Mouse (Mus musculus): Measurements from ENCODE around the gene Mrpl16. TPM values are rescaled to one million over a fixed set of nuclear protein-coding genes. Genes with fewer than 3 reads are reported as not detected.

The Mrpl16 gene
- 1.8 and 4.0 TPM in 2 replicates for polyA plus RNA-seq (2012; rRNA removed)

- Histone ChIP-seq H3K27ac (ENCODE audit: insufficient read depth, low read depth, low read length) (peak within 1 kb of the TSS; percentile 18), H3K4me3 (ENCODE audit: low read depth, low read length) (peak within 1 kb of the TSS; percentile 67), H3K27me3 (ENCODE audit: control insufficient read depth, insufficient read depth, low read length) (no peaks in the 10 kb centered on the region), H3K36me3 (ENCODE audit: control insufficient read depth, insufficient read depth, low read length) (peaks cover 18% of the 10 kb centered on the region), H3K4me1 (ENCODE audit: control insufficient read depth, insufficient read depth, insufficient read length, low read length) (0 out of 2 replicates have a peak, but pooled peaks cover 1% of the 10 kb centered on the region)
- TF ChIP-seq CTCF (IDR thresholded peaks at IDR 0.05; ENCODE audit: extremely low read depth, insufficient read length, insufficient replicate concordance, low read depth, low read length) (no peak), POLR2A (IDR thresholded peaks at IDR 0.05; ENCODE audit: low read depth, low read length) (no peak)
- WGBS = under 1% methylated on average over 30 of the region's 30 CpGs
These were observed at the start of gene Mrpl16 for GRCm38 (mm10) chr19:11770205-11770892. Gene Mrpl16, plus strand, starts transcription at chr19:11770391.

- TF ChIP-seq POLR2A (IDR thresholded peaks at IDR 0.05; ENCODE audit: low read depth, low read length) (no peak), CTCF (IDR thresholded peaks at IDR 0.05; ENCODE audit: extremely low read depth, insufficient read length, insufficient replicate concordance, low read depth, low read length) (no peak)
- Histone ChIP-seq H3K4me1 (ENCODE audit: control insufficient read depth, insufficient read depth, insufficient read length, low read length) (no peaks in the 10 kb centered on the region), H3K27me3 (ENCODE audit: control insufficient read depth, insufficient read depth, low read length) (no peaks in the 10 kb centered on the region), H3K36me3 (ENCODE audit: control insufficient read depth, insufficient read depth, low read length) (no peaks in the 10 kb centered on the region), H3K4me3 (ENCODE audit: low read depth, low read length) (no peak overlapping the region), H3K27ac (ENCODE audit: insufficient read depth, low read depth, low read length) (no peak overlapping the region)
- WGBS = 37% methylated on average over 2 of the region's 2 CpGs
These were observed 46.3 kb upstream of the Mrpl16 start for GRCm38 (mm10) chr19:11723870-11724269.

DNA sequence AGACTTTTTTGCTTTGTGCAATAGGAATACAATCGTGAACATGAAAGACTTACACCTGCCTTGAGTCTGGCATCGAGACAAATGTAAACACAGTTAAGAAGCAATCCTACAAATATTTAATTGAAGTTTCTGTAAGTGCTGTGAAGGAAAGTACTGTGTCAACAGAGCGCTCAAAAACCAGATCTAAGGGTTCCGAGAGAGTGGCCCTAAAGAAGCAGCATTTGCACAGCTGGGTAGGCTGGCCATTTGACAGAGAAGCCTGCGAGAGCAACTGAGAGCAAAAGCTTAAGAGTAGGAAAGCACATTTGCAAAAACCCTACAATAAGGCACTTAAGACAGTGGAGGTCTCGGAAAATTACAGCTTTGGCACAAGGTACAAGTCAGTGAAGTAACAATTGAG, 45.9 kb upstream of the Mrpl16 start:
- Histone ChIP-seq H3K4me3 (ENCODE audit: low read depth, low read length) (no peak overlapping the region), H3K36me3 (ENCODE audit: control insufficient read depth, insufficient read depth, low read length) (no peaks in the 10 kb centered on the region), H3K27me3 (ENCODE audit: control insufficient read depth, insufficient read depth, low read length) (no peaks in the 10 kb centered on the region), H3K27ac (ENCODE audit: insufficient read depth, low read depth, low read length) (no peak overlapping the region), H3K4me1 (ENCODE audit: control insufficient read depth, insufficient read depth, insufficient read length, low read length) (no peaks in the 10 kb centered on the region)
- TF ChIP-seq POLR2A (IDR thresholded peaks at IDR 0.05; ENCODE audit: low read depth, low read length) = no peak
- no peak for TF ChIP-seq CTCF (IDR thresholded peaks at IDR 0.05; ENCODE audit: extremely low read depth, insufficient read length, insufficient replicate concordance, low read depth, low read length)
- WGBS = 21% methylated on average over 6 of the region's 6 CpGs

- Histone ChIP-seq H3K27ac (ENCODE audit: insufficient read depth, low read depth, low read length) (no peak overlapping the region), H3K36me3 (ENCODE audit: control insufficient read depth, insufficient read depth, low read length) (no peaks in the 10 kb centered on the region), H3K4me1 (ENCODE audit: control insufficient read depth, insufficient read depth, insufficient read length, low read length) (no peaks in the 10 kb centered on the region), H3K27me3 (ENCODE audit: control insufficient read depth, insufficient read depth, low read length) (no peaks in the 10 kb centered on the region), H3K4me3 (ENCODE audit: low read depth, low read length) (no peak overlapping the region)
- 41% methylated on average over 2 of the region's 2 CpGs for WGBS
- TF ChIP-seq POLR2A (IDR thresholded peaks at IDR 0.05; ENCODE audit: low read depth, low read length) (no peak), CTCF (IDR thresholded peaks at IDR 0.05; ENCODE audit: extremely low read depth, insufficient read length, insufficient replicate concordance, low read depth, low read length) (no peak)
These were observed 44.3 kb upstream of the Mrpl16 start for GRCm38 (mm10) chr19:11725915-11726314.

GRCm38 (mm10) chr19:11727304-11727703, 42.9 kb upstream of the Mrpl16 start:
- Histone ChIP-seq H3K4me3 (ENCODE audit: low read depth, low read length) (no peak overlapping the region), H3K27me3 (ENCODE audit: control insufficient read depth, insufficient read depth, low read length) (no peaks in the 10 kb centered on the region), H3K27ac (ENCODE audit: insufficient read depth, low read depth, low read length) (no peak overlapping the region), H3K36me3 (ENCODE audit: control insufficient read depth, insufficient read depth, low read length) (no peaks in the 10 kb centered on the region), H3K4me1 (ENCODE audit: control insufficient read depth, insufficient read depth, insufficient read length, low read length) (no peaks in the 10 kb centered on the region)
- no peak for TF ChIP-seq POLR2A (IDR thresholded peaks at IDR 0.05; ENCODE audit: low read depth, low read length)
- no peak for TF ChIP-seq CTCF (IDR thresholded peaks at IDR 0.05; ENCODE audit: extremely low read depth, insufficient read length, insufficient replicate concordance, low read depth, low read length)
- 91% methylated on average over 5 of the region's 5 CpGs for WGBS

- Histone ChIP-seq H3K4me3 (ENCODE audit: low read depth, low read length) (no peak overlapping the region), H3K36me3 (ENCODE audit: control insufficient read depth, insufficient read depth, low read length) (no peaks in the 10 kb centered on the region), H3K27ac (ENCODE audit: insufficient read depth, low read depth, low read length) (no peak overlapping the region), H3K4me1 (ENCODE audit: control insufficient read depth, insufficient read depth, insufficient read length, low read length) (no peaks in the 10 kb centered on the region), H3K27me3 (ENCODE audit: control insufficient read depth, insufficient read depth, low read length) (no peaks in the 10 kb centered on the region)
- TF ChIP-seq POLR2A (IDR thresholded peaks at IDR 0.05; ENCODE audit: low read depth, low read length) (no peak), CTCF (IDR thresholded peaks at IDR 0.05; ENCODE audit: extremely low read depth, insufficient read length, insufficient replicate concordance, low read depth, low read length) (no peak)
- WGBS = 57% methylated on average over 1 of the region's 1 CpGs
These were observed 39.9 kb upstream of the Mrpl16 start for GRCm38 (mm10) chr19:11730278-11730677.

DNA sequence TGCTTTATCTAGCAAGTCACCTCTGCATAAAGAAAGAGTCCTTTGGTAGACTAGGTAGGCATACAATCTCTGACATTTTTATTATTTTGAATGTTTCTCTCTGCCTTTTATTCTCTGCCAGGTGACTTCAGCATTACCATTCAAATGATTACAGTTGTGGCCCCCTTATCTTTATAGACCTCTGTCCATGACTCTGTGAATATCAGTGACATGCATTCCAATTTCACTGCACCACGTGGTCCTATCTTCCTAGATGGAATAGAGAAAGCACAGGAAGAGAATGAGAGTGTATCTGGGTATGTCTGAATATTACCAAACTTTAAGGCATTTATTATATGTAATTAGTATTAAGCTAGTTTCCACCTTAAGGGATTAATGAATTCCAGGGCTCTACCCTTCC, 33.7 kb upstream of the Mrpl16 start:
- Histone ChIP-seq H3K4me3 (ENCODE audit: low read depth, low read length) (no peak overlapping the region), H3K4me1 (ENCODE audit: control insufficient read depth, insufficient read depth, insufficient read length, low read length) (no peaks in the 10 kb centered on the region), H3K27ac (ENCODE audit: insufficient read depth, low read depth, low read length) (no peak overlapping the region), H3K27me3 (ENCODE audit: control insufficient read depth, insufficient read depth, low read length) (no peaks in the 10 kb centered on the region), H3K36me3 (ENCODE audit: control insufficient read depth, insufficient read depth, low read length) (no peaks in the 10 kb centered on the region)
- 14% methylated on average over 1 of the region's 1 CpGs for whole genome bisulfite sequencing
- TF ChIP-seq POLR2A (IDR thresholded peaks at IDR 0.05; ENCODE audit: low read depth, low read length) (no peak), CTCF (IDR thresholded peaks at IDR 0.05; ENCODE audit: extremely low read depth, insufficient read length, insufficient replicate concordance, low read depth, low read length) (no peak)

All from small intestine, adult 2 months (tissue).